Mouse (Mus musculus) heart, adult 9 months (tissue): ENCODE data around the gene Gp1bb.

Source experiments
- DNase-seq, 2 experiments: peaks; one replicate each; pipeline ENCODE4 v3.0.0; 2022; ENCODE audit warnings: low spot score in 2 of 2

Gene Gp1bb

GRCm38 (mm10) chr16:18601447-18601846, 20.8 kb downstream of the Gp1bb start:
- DNase-seq = no peak

GRCm38 (mm10) chr16:18598006-18598405, 24.2 kb downstream of the Gp1bb start:
- DNase-seq = no peak

GRCm38 (mm10) chr16:18596255-18596654, 25.9 kb downstream of the Gp1bb start:
- DNase-seq = no peak

GRCm38 (mm10) chr16:18593930-18594329, 28.3 kb downstream of the Gp1bb start:
- no peak for DNase-seq

- DNase-seq = no peak
These were observed 30.9 kb downstream of the Gp1bb start for GRCm38 (mm10) chr16:18591047-18592018.

GRCm38 (mm10) chr16:18589804-18590790, 32.1 kb downstream of the Gp1bb start, which contains the start of gene Tbx1:
Tbx1 (minus strand) TSS chr16:18590671.
- no peak for DNase-seq

GRCm38 (mm10) chr16:18589080-18589621, 33.1 kb downstream of the Gp1bb start:
- no peak for DNase-seq

GRCm38 (mm10) chr16:18588738-18589055, 33.5 kb downstream of the Gp1bb start:
- no peak for DNase-seq

- no peak for DNase-seq
These were observed 34.1 kb downstream of the Gp1bb start for GRCm38 (mm10) chr16:18587847-18588737.

- DNase-seq = no peak
These were observed 35.2 kb downstream of the Gp1bb start for GRCm38 (mm10) chr16:18586906-18587546.

- DNase-seq = no peak
These were observed 35.9 kb downstream of the Gp1bb start for GRCm38 (mm10) chr16:18586076-18586905.

GRCm38 (mm10) chr16:18585676-18586075, 36.5 kb downstream of the Gp1bb start:
- DNase-seq = no peak

- DNase-seq = no peak
These were observed 37.2 kb downstream of the Gp1bb start for GRCm38 (mm10) chr16:18584901-18585510.

GRCm38 (mm10) chr16:18583673-18584357, 38.4 kb downstream of the Gp1bb start:
- DNase-seq = no peak

GRCm38 (mm10) chr16:18583169-18583568, 39.0 kb downstream of the Gp1bb start:
- DNase-seq = no peak

- DNase-seq = no peak
These were observed 39.6 kb downstream of the Gp1bb start for GRCm38 (mm10) chr16:18582426-18583148.

GRCm38 (mm10) chr16:18581623-18582205, 40.5 kb downstream of the Gp1bb start:
- no peak for DNase-seq
